Mouse (Mus musculus) urinary bladder, adult 18-20 months (tissue): ENCODE measurements around the gene Arhgap10.

Experiments used
- DNase-seq, 2 experiments: peaks; one replicate each; pipeline ENCODE4 v3.0.0; 2022; ENCODE audit warnings: low spot score in 2 of 2, mixed read lengths in 2 of 2

The Arhgap10 gene

GRCm38 (mm10) chr8:77406846-77407245, 110.9 kb downstream of the Arhgap10 start:
- DNase-seq, result no peak

- no peak for DNase-seq
Measured at GRCm38 (mm10) chr8:77406444-77406843, 111.3 kb downstream of the Arhgap10 start.

GRCm38 (mm10) chr8:77404017-77404416, 113.7 kb downstream of the Arhgap10 start:
- no peak for DNase-seq

- DNase-seq, result no peak
Measured at GRCm38 (mm10) chr8:77401934-77402333, 115.8 kb downstream of the Arhgap10 start.

GRCm38 (mm10) chr8:77401140-77401539, 116.6 kb downstream of the Arhgap10 start:
- no peak for DNase-seq

- no peak for DNase-seq
Measured at GRCm38 (mm10) chr8:77384080-77384479, 133.7 kb downstream of the Arhgap10 start.

- DNase-seq, result no peak
Measured at GRCm38 (mm10) chr8:77383671-77384070, 134.1 kb downstream of the Arhgap10 start.

GRCm38 (mm10) chr8:77380844-77381243, 136.9 kb downstream of the Arhgap10 start:
- no peak for DNase-seq

GRCm38 (mm10) chr8:77379300-77379699, 138.5 kb downstream of the Arhgap10 start:
- DNase-seq, result no peak

- no peak for DNase-seq
Measured at GRCm38 (mm10) chr8:77376451-77376853, 141.3 kb downstream of the Arhgap10 start.

- no peak for DNase-seq
Measured at GRCm38 (mm10) chr8:77375999-77376398, 141.8 kb downstream of the Arhgap10 start.

GRCm38 (mm10) chr8:77371006-77371405, 146.7 kb downstream of the Arhgap10 start:
- no peak for DNase-seq

- DNase-seq, result no peak
Measured at GRCm38 (mm10) chr8:77370308-77370707, 147.4 kb downstream of the Arhgap10 start.

- DNase-seq, result no peak
Measured at GRCm38 (mm10) chr8:77369671-77370070, 148.1 kb downstream of the Arhgap10 start.

GRCm38 (mm10) chr8:77367091-77367490, 150.7 kb downstream of the Arhgap10 start:
- DNase-seq, result no peak

GRCm38 (mm10) chr8:77366446-77366845, 151.3 kb downstream of the Arhgap10 start:
- DNase-seq, result no peak

GRCm38 (mm10) chr8:77365990-77366389, 151.8 kb downstream of the Arhgap10 start:
- DNase-seq, result no peak

GRCm38 (mm10) chr8:77364472-77364871, 153.3 kb downstream of the Arhgap10 start:
- DNase-seq, result no peak

- no peak for DNase-seq
Measured at GRCm38 (mm10) chr8:77360853-77361252, 156.9 kb downstream of the Arhgap10 start.

- no peak for DNase-seq
Measured at GRCm38 (mm10) chr8:77360423-77360822, 157.3 kb downstream of the Arhgap10 start.

GRCm38 (mm10) chr8:77357126-77357525, 160.6 kb downstream of the Arhgap10 start:
- no peak for DNase-seq

- no peak for DNase-seq
Measured at GRCm38 (mm10) chr8:77355344-77355743, 162.4 kb downstream of the Arhgap10 start.

GRCm38 (mm10) chr8:77354189-77354588, 163.6 kb downstream of the Arhgap10 start:
- DNase-seq, result no peak

GRCm38 (mm10) chr8:77351177-77351860, 166.4 kb downstream of the Arhgap10 start:
- DNase-seq, result no peak
